Mouse (Mus musculus): ENCODE data around the gene Togaram2. TPM values are rescaled to one million over a fixed set of nuclear protein-coding genes. Genes with fewer than 3 reads are reported as not detected.
"Not testable (repeated sequence)": the region's sequence is repeated elsewhere in the genome, so short reads cannot be mapped to it uniquely, and the experiment has no call there.

Gene Togaram2
- polyA plus RNA-seq, 1 experiment from 2014 or later, result 2.3 TPM

DNA sequence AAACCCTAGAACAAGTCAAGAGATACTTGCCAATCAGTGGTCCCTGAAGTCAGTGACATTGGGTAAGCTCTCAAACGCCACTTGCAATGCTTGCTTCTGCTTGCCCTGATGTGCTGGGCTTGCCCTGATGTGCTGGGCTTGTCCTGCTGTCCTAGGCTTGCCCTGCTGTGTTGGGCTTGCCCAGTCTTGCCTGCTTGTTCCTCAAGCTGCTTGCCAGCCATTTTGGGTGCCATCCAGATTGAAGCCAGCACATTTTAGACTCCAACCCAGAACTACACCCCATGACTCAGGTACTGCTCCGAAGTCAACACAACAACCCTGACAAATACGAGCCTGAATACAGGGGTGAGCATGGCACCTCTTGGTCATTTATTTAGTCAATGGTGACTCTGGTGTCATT lies 69.1 kb downstream of the Togaram2 start:
- no peak overlapping the region for H3K27ac ChIP-seq
- H3K36me3 ChIP-seq, result no peaks in the 10 kb centered on the region
- ATAC-seq (replicated peaks; ENCODE audit: insufficient number of reproducible peaks, insufficient read depth, low FRiP score, low read depth), result no peak
- no peaks in the 10 kb centered on the region for H3K27me3 ChIP-seq
- 79% methylated on average over 3 of the region's 3 CpGs for WGBS
- no peak overlapping the region for H3K4me3 ChIP-seq
- no peak overlapping the region for H3K9ac ChIP-seq
- H3K9me3 ChIP-seq (replicated peaks), result no peaks in the 10 kb centered on the region
- no peak overlapping the region for H3K4me2 ChIP-seq
- peaks cover 6% of the 10 kb centered on the region; the same call in 1 of the 2 replicates for H3K4me1 ChIP-seq (replicated peaks)

DNA sequence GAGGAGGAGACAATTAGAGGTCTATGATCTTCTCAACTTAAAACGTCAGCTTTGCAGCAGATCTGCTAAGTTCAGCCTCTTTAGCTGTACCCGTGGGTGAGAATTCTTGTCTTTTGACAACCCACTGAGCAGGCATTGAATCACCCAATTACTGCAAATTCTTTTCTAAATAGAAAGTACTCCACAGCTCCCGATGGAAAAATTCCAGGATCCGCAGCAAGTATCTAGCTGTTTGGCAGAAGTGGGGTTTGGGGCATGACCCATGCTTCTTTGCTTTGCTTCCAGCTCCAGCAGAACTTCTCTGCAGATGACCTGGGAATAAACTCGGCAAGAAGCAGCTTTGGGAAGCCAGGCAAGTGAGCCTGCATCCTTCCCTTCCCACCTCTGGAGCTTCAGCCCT lies 69.9 kb downstream of the Togaram2 start:
- H3K9ac ChIP-seq, result no peak overlapping the region
- H3K4me3 ChIP-seq, result no peak overlapping the region
- WGBS, result 31% methylated on average over 5 of the region's 5 CpGs
- no peak for ATAC-seq (replicated peaks; ENCODE audit: insufficient number of reproducible peaks, insufficient read depth, low FRiP score, low read depth)
- no peak overlapping the region for H3K4me2 ChIP-seq
- no peaks in the 10 kb centered on the region for H3K27me3 ChIP-seq
- no peaks in the 10 kb centered on the region for H3K36me3 ChIP-seq
- H3K9me3 ChIP-seq (replicated peaks), result no peaks in the 10 kb centered on the region
- H3K27ac ChIP-seq, result no peak overlapping the region
- peaks cover 6% of the 10 kb centered on the region; the same call in 1 of the 2 replicates for H3K4me1 ChIP-seq (replicated peaks)

DNA sequence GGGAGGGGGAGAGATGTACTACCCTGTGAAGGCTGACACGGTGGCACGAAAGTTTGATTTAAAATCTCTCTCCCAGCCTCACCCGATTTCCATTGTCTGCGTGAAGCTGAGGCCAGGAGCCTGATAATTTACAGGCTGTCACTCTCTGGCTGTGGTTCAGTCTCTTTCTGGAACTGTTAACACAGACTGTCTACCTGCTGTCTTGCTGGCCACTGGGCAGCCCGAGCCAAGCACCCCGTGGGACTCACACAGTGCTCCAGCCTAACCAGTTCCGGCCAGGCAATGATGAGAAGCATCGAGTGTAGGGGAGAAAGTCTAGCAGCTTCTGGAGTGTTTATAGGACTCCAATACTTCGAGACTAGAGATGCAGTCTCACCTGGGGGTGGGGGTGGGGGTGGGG lies 73.1 kb downstream of the Togaram2 start:
- Histone ChIP-seq H3K36me3 (no peaks in the 10 kb centered on the region), H3K27ac (no peak overlapping the region), H3K27me3 (no peaks in the 10 kb centered on the region), H3K9me3 (replicated peaks) (no peaks in the 10 kb centered on the region), H3K9ac (no peak overlapping the region), H3K4me3 (no peak overlapping the region), H3K4me2 (no peak overlapping the region), H3K4me1 (replicated peaks) (peaks cover 8% of the 10 kb centered on the region; the same call in 1 of the 2 replicates)
- ATAC-seq (replicated peaks; ENCODE audit: insufficient number of reproducible peaks, insufficient read depth, low FRiP score, low read depth), result no peak
- WGBS, result 80% methylated on average over 9 of the region's 9 CpGs

DNA sequence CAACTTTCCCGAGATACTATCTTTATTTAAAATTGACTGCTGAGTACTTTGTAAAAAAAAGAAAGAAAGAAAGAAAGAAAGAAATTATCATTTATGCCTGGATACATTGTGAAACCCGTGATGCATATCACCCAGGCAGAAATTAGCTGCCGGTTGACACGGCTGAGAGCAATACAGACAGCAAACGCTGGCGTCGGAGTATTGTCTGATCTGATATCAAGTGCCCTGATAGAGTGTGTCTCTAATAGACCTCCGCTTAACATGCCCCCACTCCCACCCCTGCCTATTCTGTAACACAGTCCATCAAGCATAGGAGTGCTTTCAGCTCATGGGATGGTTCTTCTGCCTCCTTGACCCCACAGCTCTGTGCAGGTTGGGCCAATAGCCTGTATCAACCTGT lies 74.5 kb downstream of the Togaram2 start:
- H3K9ac ChIP-seq, result no peak overlapping the region
- no peak overlapping the region for H3K4me3 ChIP-seq
- no peak overlapping the region for H3K27ac ChIP-seq
- no peak for ATAC-seq (replicated peaks; ENCODE audit: insufficient number of reproducible peaks, insufficient read depth, low FRiP score, low read depth)
- no peaks in the 10 kb centered on the region for H3K27me3 ChIP-seq
- H3K36me3 ChIP-seq, result no peaks in the 10 kb centered on the region
- H3K4me2 ChIP-seq, result no peak overlapping the region
- WGBS, result 71% methylated on average over 8 of the region's 8 CpGs
- H3K4me1 ChIP-seq (replicated peaks), result peaks cover 8% of the 10 kb centered on the region; the same call in 1 of the 2 replicates
- H3K9me3 ChIP-seq (replicated peaks), result no peaks in the 10 kb centered on the region

DNA sequence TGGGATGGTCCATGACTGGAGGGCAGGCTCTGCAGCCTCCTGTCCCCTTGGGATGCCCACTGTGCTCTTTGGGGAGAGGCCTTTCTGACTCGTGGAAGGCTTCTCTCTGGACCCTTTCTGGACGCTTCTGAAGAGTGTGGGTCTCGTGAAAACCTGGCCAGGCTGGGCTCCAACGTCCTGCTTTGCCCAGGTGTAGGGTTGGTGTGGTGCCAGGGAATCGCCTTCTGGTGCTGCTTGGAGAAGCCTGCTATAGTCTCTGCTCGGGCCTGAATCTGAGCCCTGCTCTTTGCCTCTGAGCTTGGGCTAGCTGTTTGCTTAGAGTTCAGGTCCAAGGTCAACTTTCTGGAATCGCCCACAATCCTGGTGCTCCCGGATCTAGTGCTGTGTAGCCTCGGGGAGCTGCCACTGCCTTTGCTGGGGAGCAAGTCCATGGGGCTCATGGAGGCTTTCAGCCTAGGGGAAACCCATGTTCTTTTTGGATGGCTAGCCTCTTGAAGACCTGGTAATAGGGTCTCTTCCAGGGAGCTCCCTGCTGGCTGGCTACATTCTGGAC lies 76.6 kb downstream of the Togaram2 start:
- H3K4me3 ChIP-seq, result no peak overlapping the region
- WGBS, result 79% methylated on average over 9 of the region's 9 CpGs
- no peaks in the 10 kb centered on the region for H3K36me3 ChIP-seq
- no peaks in the 10 kb centered on the region for H3K27me3 ChIP-seq
- H3K4me2 ChIP-seq, result no peak overlapping the region
- ATAC-seq (replicated peaks; ENCODE audit: insufficient number of reproducible peaks, insufficient read depth, low FRiP score, low read depth), result no peak
- H3K9ac ChIP-seq, result no peak overlapping the region
- H3K4me1 ChIP-seq (replicated peaks), result peaks cover 2% of the 10 kb centered on the region; the same call in 1 of the 2 replicates
- H3K9me3 ChIP-seq (replicated peaks), result no peaks in the 10 kb centered on the region
- H3K27ac ChIP-seq, result no peak overlapping the region

DNA sequence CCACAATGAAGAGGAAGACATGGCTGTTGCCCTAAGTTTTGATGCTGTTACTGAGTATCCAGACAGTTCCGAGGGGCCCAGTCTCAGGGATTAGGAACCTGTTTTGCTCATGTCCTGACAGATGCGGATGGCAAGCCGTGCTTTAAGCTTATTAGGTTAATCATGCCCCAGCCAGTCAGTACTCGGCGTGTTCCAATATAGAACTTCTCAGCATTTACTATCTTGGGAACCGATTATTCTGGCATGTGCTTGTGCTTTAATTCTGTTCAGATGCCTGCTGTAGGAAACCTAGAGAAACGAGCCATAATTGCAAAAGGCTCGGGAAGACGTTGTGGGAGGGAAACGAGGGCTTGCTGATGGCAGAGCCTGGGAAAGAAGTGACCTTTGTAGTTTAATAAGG lies 79.8 kb downstream of the Togaram2 start, which contains the start of gene Pcare:
TSS of gene Pcare (minus strand) at position 64 of the 400 bp plus-strand sequence.
- H3K4me3 ChIP-seq, result no peak within 1 kb of the TSS
- H3K36me3 ChIP-seq, result no peaks in the 10 kb centered on the region
- no peak for ATAC-seq (replicated peaks; ENCODE audit: insufficient number of reproducible peaks, insufficient read depth, low FRiP score, low read depth)
- H3K27ac ChIP-seq, result no peak within 1 kb of the TSS
- WGBS, result 62% methylated on average over 10 of the region's 10 CpGs
- peaks cover 2% of the 10 kb centered on the region; the same call in 1 of the 2 replicates for H3K4me1 ChIP-seq (replicated peaks)
- H3K9ac ChIP-seq, result no peak within 1 kb of the TSS
- no peak within 1 kb of the TSS for H3K4me2 ChIP-seq
- H3K27me3 ChIP-seq, result no peaks in the 10 kb centered on the region
- no peaks in the 10 kb centered on the region for H3K9me3 ChIP-seq (replicated peaks)

DNA sequence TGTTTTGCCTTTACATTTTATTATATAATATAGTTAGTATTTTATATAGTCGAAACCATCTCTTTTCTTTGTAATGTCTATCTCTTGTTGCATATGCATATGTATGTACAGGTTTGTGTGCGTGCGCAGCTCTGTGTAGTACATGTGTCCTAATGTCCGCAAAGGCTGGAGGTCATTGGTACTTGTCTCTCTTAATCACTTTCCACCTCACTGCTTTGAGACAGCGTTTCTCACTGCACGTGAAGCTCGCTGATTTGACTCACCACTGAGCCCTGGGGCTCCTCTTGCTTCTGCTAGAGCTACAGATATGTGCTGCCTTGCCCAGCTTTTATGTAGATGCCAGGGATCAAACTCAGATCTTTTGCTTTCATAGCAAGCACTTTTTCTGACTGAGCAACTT lies 87.5 kb downstream of the Togaram2 start:
- WGBS, result 75% methylated on average over 7 of the region's 7 CpGs
- ATAC-seq (replicated peaks; ENCODE audit: insufficient number of reproducible peaks, insufficient read depth, low FRiP score, low read depth), result no peak
- H3K4me2 ChIP-seq, result no peak overlapping the region
- no peaks in the 10 kb centered on the region for H3K27me3 ChIP-seq
- H3K27ac ChIP-seq, result no peak overlapping the region
- no peaks in the 10 kb centered on the region for H3K4me1 ChIP-seq (replicated peaks)
- H3K9ac ChIP-seq, result no peak overlapping the region
- H3K36me3 ChIP-seq, result no peaks in the 10 kb centered on the region
- H3K9me3 ChIP-seq (replicated peaks), result no peaks in the 10 kb centered on the region
- no peak overlapping the region for H3K4me3 ChIP-seq

DNA sequence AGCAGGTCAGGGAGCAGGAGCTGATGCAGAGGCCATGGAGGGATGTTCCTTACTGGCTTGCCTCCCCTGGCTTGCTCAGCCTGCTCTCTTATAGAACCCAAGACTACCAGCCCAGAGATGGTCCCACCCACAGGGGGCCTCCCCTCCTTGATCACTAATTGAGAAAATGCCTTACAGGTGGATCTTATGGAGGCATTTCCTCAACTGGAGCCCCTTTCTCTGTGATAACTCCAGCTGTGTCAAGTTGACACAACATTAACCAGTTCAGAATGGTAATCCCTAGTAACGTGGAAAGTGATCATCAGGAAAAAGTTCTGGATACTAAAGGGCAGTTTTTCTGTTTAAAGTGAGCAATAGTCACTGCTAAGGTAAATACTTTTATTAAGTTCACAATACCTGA lies 95.1 kb downstream of the Togaram2 start, which contains the start of gene Clip4:
TSS of gene Clip4 (plus strand) at position 301 of the 400 bp plus-strand sequence.
- H3K4me3 ChIP-seq; H3K27ac ChIP-seq; H3K9me3 ChIP-seq (replicated peaks); ATAC-seq (replicated peaks; ENCODE audit: insufficient number of reproducible peaks, insufficient read depth, low FRiP score, low read depth); H3K4me2 ChIP-seq; H3K4me1 ChIP-seq (replicated peaks); H3K9ac ChIP-seq; H3K27me3 ChIP-seq; H3K36me3 ChIP-seq: not testable (repeated sequence)
- 73% methylated on average over 1 of the region's 1 CpGs for WGBS

DNA sequence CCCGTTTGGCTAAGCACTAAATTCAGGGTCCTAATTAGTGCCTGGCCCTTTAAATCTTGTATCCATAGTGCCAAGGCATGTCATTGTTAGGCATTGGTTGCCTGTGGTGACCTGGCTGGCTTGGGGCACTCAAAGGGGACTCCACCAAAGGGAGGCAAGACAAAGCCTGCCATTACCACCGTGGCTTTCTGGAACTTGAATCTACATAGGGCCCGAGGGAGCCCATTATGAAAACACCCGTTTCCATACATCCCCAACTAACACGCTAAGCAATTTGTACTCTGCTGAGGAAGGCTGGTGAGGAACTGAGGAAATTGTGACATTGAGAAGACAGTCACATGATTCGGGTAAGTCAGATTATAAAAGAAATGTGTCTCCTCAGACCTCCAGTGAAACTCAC lies 96.5 kb downstream of the Togaram2 start:
- Histone ChIP-seq H3K4me3 (no peak overlapping the region), H3K27me3 (no peaks in the 10 kb centered on the region), H3K9me3 (replicated peaks) (no peaks in the 10 kb centered on the region), H3K4me2 (no peak overlapping the region), H3K27ac (no peak overlapping the region), H3K4me1 (replicated peaks) (no peaks in the 10 kb centered on the region), H3K9ac (no peak overlapping the region), H3K36me3 (no peaks in the 10 kb centered on the region)
- ATAC-seq (replicated peaks; ENCODE audit: insufficient number of reproducible peaks, insufficient read depth, low FRiP score, low read depth), result no peak
- WGBS, result 58% methylated on average over 6 of the region's 6 CpGs

DNA sequence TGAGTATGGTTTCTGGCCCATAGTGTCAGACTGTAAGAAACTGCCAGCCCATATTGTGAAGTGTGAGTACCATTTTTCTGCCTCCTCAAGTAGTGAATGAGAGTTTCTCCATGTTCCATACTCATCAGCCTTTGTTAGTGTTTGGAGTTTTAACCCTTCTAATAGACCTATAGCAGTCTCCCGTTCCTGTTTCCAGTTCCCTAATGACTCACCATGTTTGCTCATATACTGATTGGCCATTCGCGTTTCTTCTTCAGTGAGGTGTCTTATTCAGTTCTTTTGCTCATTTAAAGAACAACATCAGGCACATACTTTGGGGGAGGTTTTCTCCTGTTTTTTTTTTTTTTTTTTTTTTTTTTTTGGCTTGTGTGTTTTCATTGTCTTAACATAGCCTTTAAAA lies 97.6 kb downstream of the Togaram2 start:
- Histone ChIP-seq H3K4me1 (replicated peaks) (no peaks in the 10 kb centered on the region), H3K36me3 (no peaks in the 10 kb centered on the region), H3K9ac (no peak overlapping the region), H3K9me3 (replicated peaks) (no peaks in the 10 kb centered on the region), H3K4me3 (no peak overlapping the region), H3K27me3 (no peaks in the 10 kb centered on the region), H3K4me2 (no peak overlapping the region), H3K27ac (no peak overlapping the region)
- WGBS, result 83% methylated on average over 3 of the region's 3 CpGs
- no peak for ATAC-seq (replicated peaks; ENCODE audit: insufficient number of reproducible peaks, insufficient read depth, low FRiP score, low read depth)

DNA sequence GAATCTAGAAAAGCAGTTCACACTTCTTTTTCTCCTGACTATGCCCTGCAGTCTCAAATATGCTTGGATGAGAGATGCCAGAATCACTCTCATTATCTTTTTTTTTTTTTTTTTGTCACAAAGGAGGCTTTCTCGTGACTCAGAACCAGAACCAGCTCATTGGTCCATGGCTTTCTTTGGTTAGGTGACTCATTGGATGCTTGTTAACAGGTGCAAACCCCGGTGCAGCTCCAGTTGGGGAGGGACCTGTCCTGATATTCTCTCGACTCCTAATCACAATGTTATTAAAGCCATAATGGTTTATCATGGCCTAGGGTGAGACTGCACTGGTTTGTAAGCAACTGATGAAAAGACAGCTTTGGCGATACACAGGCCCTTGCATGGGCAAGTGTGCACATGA lies 101.1 kb downstream of the Togaram2 start:
- no peak overlapping the region for H3K9ac ChIP-seq
- no peak for ATAC-seq (replicated peaks; ENCODE audit: insufficient number of reproducible peaks, insufficient read depth, low FRiP score, low read depth)
- H3K9me3 ChIP-seq (replicated peaks), result 0 out of 2 replicates have a peak, but pooled peaks cover 3% of the 10 kb centered on the region
- H3K27me3 ChIP-seq, result no peaks in the 10 kb centered on the region
- 66% methylated on average over 4 of the region's 4 CpGs for WGBS
- no peak overlapping the region for H3K27ac ChIP-seq
- H3K4me3 ChIP-seq, result no peak overlapping the region
- H3K36me3 ChIP-seq, result no peaks in the 10 kb centered on the region
- no peaks in the 10 kb centered on the region for H3K4me1 ChIP-seq (replicated peaks)
- H3K4me2 ChIP-seq, result no peak overlapping the region

DNA sequence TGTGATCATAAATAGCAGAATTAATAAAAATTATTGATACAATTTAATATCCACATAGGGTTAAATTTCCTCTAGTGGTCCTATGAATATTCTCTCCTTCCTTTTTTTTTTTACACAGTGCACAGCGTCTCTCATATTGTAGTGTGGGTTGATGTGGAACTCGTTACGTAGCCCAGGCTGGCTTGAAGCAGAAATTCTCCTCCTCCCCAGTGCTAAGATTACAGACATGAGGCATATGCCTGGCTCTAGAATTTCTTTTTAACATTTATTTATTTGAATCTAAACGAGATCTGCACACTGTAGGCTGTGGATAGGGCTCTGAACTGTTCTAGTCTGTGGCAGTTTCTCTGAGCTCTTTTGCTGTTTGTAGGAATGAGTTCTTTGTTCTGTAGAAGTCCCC lies 102.2 kb downstream of the Togaram2 start:
- Histone ChIP-seq H3K27me3 (no peaks in the 10 kb centered on the region), H3K4me2 (no peak overlapping the region), H3K36me3 (no peaks in the 10 kb centered on the region), H3K27ac (no peak overlapping the region), H3K4me3 (no peak overlapping the region), H3K9me3 (replicated peaks) (0 out of 2 replicates have a peak, but pooled peaks cover 3% of the 10 kb centered on the region), H3K9ac (no peak overlapping the region), H3K4me1 (replicated peaks) (no peaks in the 10 kb centered on the region)
- WGBS, result 71% methylated on average over 4 of the region's 4 CpGs
- no peak for ATAC-seq (replicated peaks; ENCODE audit: insufficient number of reproducible peaks, insufficient read depth, low FRiP score, low read depth)

Measured in heart, embryonic 15.5 days (tissue).